Mouse (Mus musculus): ENCODE data around the gene Plekhh3. TPM values are rescaled to one million over a fixed set of nuclear protein-coding genes. Genes with fewer than 3 reads are reported as not detected.
"Not testable (repeated sequence)": the region's sequence is repeated elsewhere in the genome, so short reads cannot be mapped to it uniquely, and the experiment has no call there.

Plekhh3 gene
- polyA plus RNA-seq, 1 experiment = 21.8 TPM

- peaks cover 20% of the 10 kb centered on the region for H3K4me1 ChIP-seq (ENCODE audit: control insufficient read depth, insufficient read depth, insufficient read length, low read length)
Measured at GRCm38 (mm10) chr11:101134217-101134865, 36.8 kb downstream of the Plekhh3 start.

GRCm38 (mm10) chr11:101133037-101133436, 38.1 kb downstream of the Plekhh3 start:
- Histone ChIP-seq H3K4me1 (ENCODE audit: control insufficient read depth, insufficient read depth, insufficient read length, low read length) (peaks cover 20% of the 10 kb centered on the region), H3K27ac (replicated peaks; ENCODE audit: low read depth, low read length) (0 out of 2 replicates have a peak overlapping the region, but pooled peaks have one; percentile 8), H3K4me3 (ENCODE audit: insufficient read depth, low read depth, low read length) (no peak overlapping the region)

More at GRCm38 (mm10) chr11:101134217-101134865, 36.8 kb downstream of the Plekhh3 start:
- peak overlapping the region; percentile 98 for H3K27ac ChIP-seq (replicated peaks; ENCODE audit: low read depth, low read length)
- no peak overlapping the region for H3K4me3 ChIP-seq (ENCODE audit: insufficient read depth, low read depth, low read length)

- Histone ChIP-seq H3K4me1 (ENCODE audit: control insufficient read depth, insufficient read depth, insufficient read length, low read length) (peaks cover 20% of the 10 kb centered on the region), H3K27ac (replicated peaks; ENCODE audit: low read depth, low read length) (0 out of 2 replicates have a peak overlapping the region, but pooled peaks have one; percentile 9), H3K4me3 (ENCODE audit: insufficient read depth, low read depth, low read length) (no peak overlapping the region)
Measured at GRCm38 (mm10) chr11:101131701-101132100, 39.5 kb downstream of the Plekhh3 start.

GRCm38 (mm10) chr11:101131187-101131586, 40.0 kb downstream of the Plekhh3 start:
- H3K4me1 ChIP-seq (ENCODE audit: control insufficient read depth, insufficient read depth, insufficient read length, low read length) = peaks cover 20% of the 10 kb centered on the region
- peak overlapping the region; percentile 93; the same call in 1 of the 2 replicates for H3K27ac ChIP-seq (replicated peaks; ENCODE audit: low read depth, low read length)

GRCm38 (mm10) chr11:101130056-101130756, 40.9 kb downstream of the Plekhh3 start:
- H3K27ac ChIP-seq (replicated peaks; ENCODE audit: low read depth, low read length) = peak overlapping the region; percentile 93
- H3K4me3 ChIP-seq (ENCODE audit: insufficient read depth, low read depth, low read length) = no peak overlapping the region
- peaks cover 20% of the 10 kb centered on the region for H3K4me1 ChIP-seq (ENCODE audit: control insufficient read depth, insufficient read depth, insufficient read length, low read length)

More at GRCm38 (mm10) chr11:101131187-101131586, 40.0 kb downstream of the Plekhh3 start:
- no peak overlapping the region for H3K4me3 ChIP-seq (ENCODE audit: insufficient read depth, low read depth, low read length)

- Histone ChIP-seq H3K27ac (replicated peaks; ENCODE audit: low read depth, low read length) (peak overlapping the region; percentile 47), H3K4me1 (ENCODE audit: control insufficient read depth, insufficient read depth, insufficient read length, low read length) (peaks cover 17% of the 10 kb centered on the region), H3K4me3 (ENCODE audit: insufficient read depth, low read depth, low read length) (no peak overlapping the region)
Measured at GRCm38 (mm10) chr11:101128996-101129577, 42.1 kb downstream of the Plekhh3 start.

GRCm38 (mm10) chr11:101127075-101127474, 44.1 kb downstream of the Plekhh3 start:
- Histone ChIP-seq H3K27ac (replicated peaks; ENCODE audit: low read depth, low read length) (no peak overlapping the region), H3K4me3 (ENCODE audit: insufficient read depth, low read depth, low read length) (no peak overlapping the region), H3K4me1 (ENCODE audit: control insufficient read depth, insufficient read depth, insufficient read length, low read length) (peaks cover 10% of the 10 kb centered on the region)

GRCm38 (mm10) chr11:101125008-101125407, 46.1 kb downstream of the Plekhh3 start:
- not testable (repeated sequence) for H3K4me3 ChIP-seq (ENCODE audit: insufficient read depth, low read depth, low read length); H3K4me1 ChIP-seq (ENCODE audit: control insufficient read depth, insufficient read depth, insufficient read length, low read length); H3K27ac ChIP-seq (replicated peaks; ENCODE audit: low read depth, low read length)

- H3K4me3 ChIP-seq (ENCODE audit: insufficient read depth, low read depth, low read length); H3K4me1 ChIP-seq (ENCODE audit: control insufficient read depth, insufficient read depth, insufficient read length, low read length); H3K27ac ChIP-seq (replicated peaks; ENCODE audit: low read depth, low read length): not testable (repeated sequence)
Measured at GRCm38 (mm10) chr11:101124494-101124893, 46.7 kb downstream of the Plekhh3 start.

GRCm38 (mm10) chr11:101120545-101121188, 50.5 kb downstream of the Plekhh3 start:
- Histone ChIP-seq H3K27ac (replicated peaks; ENCODE audit: low read depth, low read length) (peak overlapping the region; percentile 40), H3K4me1 (ENCODE audit: control insufficient read depth, insufficient read depth, insufficient read length, low read length) (peaks cover 12% of the 10 kb centered on the region), H3K4me3 (ENCODE audit: insufficient read depth, low read depth, low read length) (peak overlapping the region; percentile 81)

GRCm38 (mm10) chr11:101119761-101120544, 51.2 kb downstream of the Plekhh3 start, which contains the start of the genes Retreg3 and Tubg1:
Retreg3 (minus strand) TSS chr11:101119893.
Tubg1 (plus strand) TSS chr11:101119938.
- Histone ChIP-seq H3K4me3 (ENCODE audit: insufficient read depth, low read depth, low read length) (peak within 1 kb of the TSS; percentile 88), H3K27ac (replicated peaks; ENCODE audit: low read depth, low read length) (peak within 1 kb of the TSS; percentile 51), H3K4me1 (ENCODE audit: control insufficient read depth, insufficient read depth, insufficient read length, low read length) (peaks cover 12% of the 10 kb centered on the region)

- Histone ChIP-seq H3K4me1 (ENCODE audit: control insufficient read depth, insufficient read depth, insufficient read length, low read length) (peaks cover 12% of the 10 kb centered on the region), H3K4me3 (ENCODE audit: insufficient read depth, low read depth, low read length) (peak overlapping the region; percentile 88), H3K27ac (replicated peaks; ENCODE audit: low read depth, low read length) (peak overlapping the region; percentile 51)
Measured at GRCm38 (mm10) chr11:101119131-101119760, 51.9 kb downstream of the Plekhh3 start.

GRCm38 (mm10) chr11:101118105-101118504, 53.0 kb downstream of the Plekhh3 start:
- Histone ChIP-seq H3K27ac (replicated peaks; ENCODE audit: low read depth, low read length) (peak overlapping the region; percentile 27; the same call in 1 of the 2 replicates), H3K4me3 (ENCODE audit: insufficient read depth, low read depth, low read length) (peak overlapping the region; percentile 88), H3K4me1 (ENCODE audit: control insufficient read depth, insufficient read depth, insufficient read length, low read length) (peaks cover 15% of the 10 kb centered on the region)

GRCm38 (mm10) chr11:101115564-101115963, 55.6 kb downstream of the Plekhh3 start:
- H3K4me3 ChIP-seq (ENCODE audit: insufficient read depth, low read depth, low read length) = no peak overlapping the region
- H3K27ac ChIP-seq (replicated peaks; ENCODE audit: low read depth, low read length) = no peak overlapping the region
- peaks cover 14% of the 10 kb centered on the region for H3K4me1 ChIP-seq (ENCODE audit: control insufficient read depth, insufficient read depth, insufficient read length, low read length)

All from brown adipose tissue, adult 24 weeks (tissue).